ENCODE assay signal across 16 mouse cellular contexts in genomic region chr9:56832900-56833299, GRCm38 (mm10). TPM values are rescaled to one million over a fixed set of nuclear protein-coding genes. Genes with fewer than 3 reads are reported as not detected.
DNase-seq lines count a peak whose midpoint lies in the region; ATAC-seq and TF ChIP-seq lines count a peak whose summit lies in the region.
"Had no signal": no experiment of that assay in that cellular context is flagged by ENCODE, and none has a peak within 500 bp of the region (broad histone marks: within the 10 kb centered on the region; RNA-seq: fewer than 3 reads in every experiment).

No protein-coding gene starts in this region.

- H3K4me1 ChIP-seq in forebrain, embryonic 13.5 days: peaks cover 39% of the 10 kb centered on the region
- peaks cover 16% of the 10 kb centered on the region for H3K4me1 ChIP-seq in forebrain, embryonic 10.5 days
- H3K4me1 ChIP-seq in kidney, adult 2 months (ENCODE audit: control insufficient read depth, insufficient read depth, low read length): no peaks in the 10 kb centered on the region
- peaks cover 18% of the 10 kb centered on the region for H3K4me1 ChIP-seq in hindbrain, embryonic 10.5 days (replicated peaks)
- H3K4me1 ChIP-seq: liver, embryonic 12.5 days had no signal

- TF ChIP-seq POLR2A in kidney, adult 2 months (IDR thresholded peaks at IDR 0.05; ENCODE audit: low read depth, low read length): no peak

- no peak for ATAC-seq in forebrain, embryonic 13.5 days
- ATAC-seq: forebrain, embryonic 14.5 days; liver, embryonic 12.5 days had no signal

- 0 out of 2 replicates have a peak overlapping the region, but pooled peaks have one; percentile 21 for H3K9ac ChIP-seq in forebrain, embryonic 13.5 days
- H3K9ac ChIP-seq: hindbrain, embryonic 15.5 days; liver, embryonic 12.5 days; stomach, embryonic 15.5 days had no signal

- no peak for TF ChIP-seq CTCF in kidney, adult 2 months (conservative IDR thresholded peaks at IDR 0.05; ENCODE audit: insufficient read depth, insufficient read length, low read depth, low read length)

- no peak overlapping the region for H3K4me2 ChIP-seq in forebrain, embryonic 13.5 days
- H3K4me2 ChIP-seq: hindbrain, embryonic 15.5 days; liver, embryonic 12.5 days; stomach, embryonic 15.5 days had no signal

- H3K27me3 ChIP-seq in forebrain, embryonic 13.5 days: 0 out of 2 replicates have a peak, but pooled peaks cover 5% of the 10 kb centered on the region
- peaks cover 48% of the 10 kb centered on the region for H3K27me3 ChIP-seq in forebrain, embryonic 10.5 days (ENCODE audit: poor library complexity, severe bottlenecking)
- no peaks in the 10 kb centered on the region; the same call in 1 of the 2 replicates for H3K27me3 ChIP-seq in kidney, adult 2 months (replicated peaks; ENCODE audit: control insufficient read depth, insufficient read depth, low read length)
- H3K27me3 ChIP-seq in hindbrain, embryonic 10.5 days (ENCODE audit: insufficient read depth, poor library complexity, severe bottlenecking): peaks cover 12% of the 10 kb centered on the region; the same call in 1 of the 2 replicates
- H3K27me3 ChIP-seq: hindbrain, embryonic 15.5 days; stomach, embryonic 15.5 days had no signal

- no peaks in the 10 kb centered on the region for H3K36me3 ChIP-seq in forebrain, embryonic 13.5 days (ENCODE audit: poor library complexity, severe bottlenecking)
- no peaks in the 10 kb centered on the region for H3K36me3 ChIP-seq in forebrain, embryonic 10.5 days (replicated peaks)
- no peaks in the 10 kb centered on the region for H3K36me3 ChIP-seq in kidney, adult 2 months (ENCODE audit: control insufficient read depth, insufficient read depth, low read length)
- H3K36me3 ChIP-seq in hindbrain, embryonic 10.5 days: no peaks in the 10 kb centered on the region
- H3K36me3 ChIP-seq: embryonic facial prominence, embryonic 10.5 days; hindbrain, embryonic 15.5 days; liver, embryonic 12.5 days; stomach, embryonic 15.5 days had no signal

- H3K27ac ChIP-seq in forebrain, embryonic 13.5 days: no peak overlapping the region
- no peak overlapping the region for H3K27ac ChIP-seq in forebrain, embryonic 10.5 days
- H3K27ac ChIP-seq in kidney, adult 2 months (ENCODE audit: insufficient read depth, low read depth, low read length): no peak overlapping the region
- H3K27ac ChIP-seq in hindbrain, embryonic 10.5 days: no peak overlapping the region
- H3K27ac ChIP-seq: embryonic facial prominence, embryonic 10.5 days; hindbrain, embryonic 15.5 days; liver, embryonic 12.5 days; stomach, embryonic 15.5 days had no signal

- H3K4me3 ChIP-seq in forebrain, embryonic 13.5 days: no peak overlapping the region
- H3K4me3 ChIP-seq in forebrain, embryonic 10.5 days: no peak overlapping the region
- H3K4me3 ChIP-seq in kidney, adult 2 months (ENCODE audit: insufficient read depth, low read depth, low read length): no peak overlapping the region
- H3K4me3 ChIP-seq in hindbrain, embryonic 10.5 days: no peak overlapping the region
- H3K4me3 ChIP-seq: embryonic facial prominence, embryonic 10.5 days; hindbrain, embryonic 15.5 days; liver, embryonic 12.5 days; myocyte; stomach, embryonic 15.5 days had no signal

- no peak for DNase-seq in forebrain, embryonic 10.5 days (ENCODE audit: extremely low spot score, low spot score)
- peak; percentile 17 for DNase-seq in kidney, adult 2 months
- DNase-seq in kidney, adult 18-20 months: no peak
- DNase-seq in right cerebral cortex, adult 18-20 months: peak; percentile 59
- DNase-seq in right cerebral cortex, postnatal 4 days: no peak
- DNase-seq in spleen, postnatal 4 days (ENCODE audit: low spot score in 2 of 2): no peak
- no peak for DNase-seq in hindbrain, embryonic 10.5 days (ENCODE audit: low spot score)
- DNase-seq: adrenal gland, postnatal 36 days; cerebellum, adult 18-20 months had no signal

- H3K9me3 ChIP-seq in forebrain, embryonic 13.5 days (replicated peaks): no peaks in the 10 kb centered on the region
- no peaks in the 10 kb centered on the region for H3K9me3 ChIP-seq in forebrain, embryonic 10.5 days
- H3K9me3 ChIP-seq in hindbrain, embryonic 10.5 days: no peaks in the 10 kb centered on the region
- H3K9me3 ChIP-seq: embryonic facial prominence, embryonic 10.5 days; hindbrain, embryonic 15.5 days; liver, embryonic 12.5 days; stomach, embryonic 15.5 days had no signal

- 50% methylated on average over 6 of the region's 6 CpGs for WGBS in forebrain, embryonic 13.5 days
- WGBS in forebrain, embryonic 10.5 days: 39% methylated on average over 6 of the region's 6 CpGs
- WGBS in kidney, adult 2 months: 24% methylated on average over 6 of the region's 6 CpGs
- WGBS in hindbrain, embryonic 10.5 days: 35% methylated on average over 6 of the region's 6 CpGs

RNA-seq across cellular contexts. Expression of gene Odf3l1, which starts 31.6 kb away (rescaled TPM):
- polyA plus RNA-seq in forebrain, embryonic 13.5 days (2015; fragmentation: Nextera tagmentation; extraction: Ambion mirVana): 0.44 TPM in 1 of 2 replicates, not detected in the other
- polyA plus RNA-seq in forebrain, embryonic 10.5 days (2016; fragmentation: Nextera tagmentation; extraction: Ambion mirVana): not detected in 2 replicates
- 1.8 and 2.0 TPM in 2 replicates for polyA plus RNA-seq in kidney, adult 2 months (2012; rRNA removed)
- polyA plus RNA-seq in hindbrain, embryonic 10.5 days (2016; fragmentation: Nextera tagmentation; extraction: Ambion mirVana): 0.14 TPM in 1 of 2 replicates, not detected in the other
- polyA plus RNA-seq: embryonic facial prominence, embryonic 10.5 days; forebrain, embryonic 14.5 days; liver, embryonic 12.5 days had no signal

RNA-seq across cellular contexts. Expression of gene Cspg4, which starts 31.9 kb away (rescaled TPM):
- 3.0 and 3.1 TPM in 2 replicates for polyA plus RNA-seq in forebrain, embryonic 13.5 days (2015; fragmentation: Nextera tagmentation; extraction: Ambion mirVana)
- polyA plus RNA-seq in forebrain, embryonic 10.5 days (2016; fragmentation: Nextera tagmentation; extraction: Ambion mirVana): 0.88 and 1.1 TPM in 2 replicates
- 14.5 and 20.5 TPM in 2 replicates for polyA plus RNA-seq in kidney, adult 2 months (2012; rRNA removed)
- polyA plus RNA-seq in hindbrain, embryonic 10.5 days (2016; fragmentation: Nextera tagmentation; extraction: Ambion mirVana): 1.9 and 2.0 TPM in 2 replicates

RNA-seq across cellular contexts. Expression of gene Lingo1, which starts 36.6 kb away (rescaled TPM):
- polyA plus RNA-seq in forebrain, embryonic 13.5 days (2015; fragmentation: Nextera tagmentation; extraction: Ambion mirVana): 10.9 and 13.7 TPM in 2 replicates
- 0.74 and 0.77 TPM in 2 replicates for polyA plus RNA-seq in forebrain, embryonic 10.5 days (2016; fragmentation: Nextera tagmentation; extraction: Ambion mirVana)
- 0.72 and 1.2 TPM in 2 replicates for polyA plus RNA-seq in kidney, adult 2 months (2012; rRNA removed)
- polyA plus RNA-seq in hindbrain, embryonic 10.5 days (2016; fragmentation: Nextera tagmentation; extraction: Ambion mirVana): 5.1 and 9.9 TPM in 2 replicates

Comparison
In these comparisons a context has a peak if more than half of its experiments do, and no peak if none do; other contexts are left out.
1. DNase-seq: peak in kidney, adult 2 months (single experiment) and right cerebral cortex, adult 18-20 months (single experiment); none in forebrain, embryonic 10.5 days (single experiment), kidney, adult 18-20 months (single experiment), right cerebral cortex, postnatal 4 days (single experiment), spleen, postnatal 4 days (0 of 2) and hindbrain, embryonic 10.5 days (single experiment).